Mouse (Mus musculus): ENCODE measurements around the gene Slc1a3. TPM values are rescaled to one million over a fixed set of nuclear protein-coding genes. Genes with fewer than 3 reads are reported as not detected.

The Slc1a3 gene
- total and polyA plus RNA-seq, 3 experiments = 4.5 to 12.6 (median 6.5) TPM

GRCm38 (mm10) chr15:8749762-8750161 is 39.2 kb upstream of the Slc1a3 start:
- no peak for DNase-seq (ENCODE audit: extremely low read depth)
- no peak overlapping the region for H3K9ac ChIP-seq (ENCODE audit: insufficient read depth, low read depth)
- no peak overlapping the region for H3K27ac ChIP-seq (ENCODE audit: insufficient read depth, low read depth)
- H3K4me1 ChIP-seq (ENCODE audit: control insufficient read depth in 1 of 2, insufficient read depth in 2 of 2) = no peaks in the 10 kb centered on the region
- in situ Hi-C loops (cut with MboI; ENCODE audit: low pct_ligation_motif_present, low pct_unique_long_range_greater_than_20kb, low sequenced_read_pairs) (no loop called here), dilution Hi-C loops (cut with MboI; ENCODE audit: extremely low pct_ligation_motif_present, extremely low pct_unique_long_range_greater_than_20kb, low sequenced_read_pairs) (no loop called here)
- TF ChIP-seq RCOR1 (conservative IDR thresholded peaks at IDR 0.05; ENCODE audit: low read depth, low read length) (no peak), MAZ (IDR thresholded peaks at IDR 0.05; ENCODE audit: low read depth, low read length) (no peak), ZKSCAN1 (IDR thresholded peaks at IDR 0.05; ENCODE audit: borderline replicate concordance, low read depth, low read length) (no peak)
- H3K4me2 ChIP-seq (ENCODE audit: insufficient read depth, low read depth, poor library complexity, severe bottlenecking) = no peak overlapping the region
- no peak overlapping the region for H3K4me3 ChIP-seq (replicated peaks in 1 of 3; ENCODE audit: low read depth in 2 of 3, low read length in 2 of 3, poor library complexity in 1 of 3)
- no peaks in the 10 kb centered on the region for H3K36me3 ChIP-seq (replicated peaks in 1 of 2; ENCODE audit: control insufficient read depth in 1 of 2, insufficient read depth in 1 of 2, low read length in 1 of 2)
- no peaks in the 10 kb centered on the region for H3K9me3 ChIP-seq (replicated peaks; ENCODE audit: low read length)
- no peaks in the 10 kb centered on the region for H3K27me3 ChIP-seq (replicated peaks)
- no peaks in the 10 kb centered on the region for H3K79me2 ChIP-seq (replicated peaks; ENCODE audit: control insufficient read depth, extremely low read depth, insufficient read depth, poor library complexity, severe bottlenecking)

GRCm38 (mm10) chr15:8748771-8749170 is 38.2 kb upstream of the Slc1a3 start:
- TF ChIP-seq TCF12 (IDR thresholded peaks at IDR 0.05; ENCODE audit: low read depth, low read length) (no peak), SIN3A (IDR thresholded peaks at IDR 0.05; ENCODE audit: low read length) (no peak), JUND (conservative IDR thresholded peaks at IDR 0.05; ENCODE audit: low read depth, low read length) (no peak), JUN (IDR thresholded peaks at IDR 0.05; ENCODE audit: insufficient read depth, low read depth, low read length) (no peak), IRF4 (IDR thresholded peaks at IDR 0.05; ENCODE audit: low read depth, low read length) (no peak), MEF2A (IDR thresholded peaks at IDR 0.05; ENCODE audit: borderline replicate concordance, low read depth, low read length) (no peak), POLR2AphosphoS2 (IDR thresholded peaks at IDR 0.05; ENCODE audit: low read depth, low read length) (no peak), PAX5 (IDR thresholded peaks at IDR 0.05; ENCODE audit: low read length) (no peak), UBTF (IDR thresholded peaks at IDR 0.05; ENCODE audit: low read depth, low read length) (no peak), ETS1 (conservative IDR thresholded peaks at IDR 0.05; ENCODE audit: low read depth, low read length) (no peak), MAZ (IDR thresholded peaks at IDR 0.05; ENCODE audit: low read depth, low read length) (no peak), MAFK (IDR thresholded peaks at IDR 0.05; ENCODE audit: insufficient replicate concordance, low read length) (no peak), ZC3H11A (IDR thresholded peaks at IDR 0.05; ENCODE audit: low read depth, low read length) (no peak), CHD2 (IDR thresholded peaks at IDR 0.05; ENCODE audit: low read length) (no peak), EP300 (IDR thresholded peaks at IDR 0.05; ENCODE audit: low read length) (no peak), USF1 (IDR thresholded peaks at IDR 0.05; ENCODE audit: low read depth, low read length) (no peak), MYC (IDR thresholded peaks at IDR 0.05; ENCODE audit: low read depth, low read length) (no peak), MAX (IDR thresholded peaks at IDR 0.05; ENCODE audit: low read length) (no peak), ZKSCAN1 (IDR thresholded peaks at IDR 0.05; ENCODE audit: borderline replicate concordance, low read depth, low read length) (no peak), CTCF (conservative IDR thresholded peaks at IDR 0.05 in 1 of 2, IDR thresholded peaks at IDR 0.05 in 1 of 2; ENCODE audit: low read depth in 2 of 2, low read length in 2 of 2) (no peak)

More at GRCm38 (mm10) chr15:8748771-8749170, 38.2 kb upstream of the Slc1a3 start:
- H3K9ac ChIP-seq (ENCODE audit: insufficient read depth, low read depth) = no peak overlapping the region
- H3K9me3 ChIP-seq (replicated peaks; ENCODE audit: low read length) = no peaks in the 10 kb centered on the region
- H3K27ac ChIP-seq (ENCODE audit: insufficient read depth, low read depth) = no peak overlapping the region
- no peak for DNase-seq (ENCODE audit: extremely low read depth)
- no peak overlapping the region for H3K4me2 ChIP-seq (ENCODE audit: insufficient read depth, low read depth, poor library complexity, severe bottlenecking)
- in situ Hi-C loops (cut with MboI; ENCODE audit: low pct_ligation_motif_present, low pct_unique_long_range_greater_than_20kb, low sequenced_read_pairs) = no loop called here
- H3K36me3 ChIP-seq (replicated peaks in 1 of 2; ENCODE audit: control insufficient read depth in 1 of 2, insufficient read depth in 1 of 2, low read length in 1 of 2) = no peaks in the 10 kb centered on the region
- H3K27me3 ChIP-seq (replicated peaks) = no peaks in the 10 kb centered on the region
- no peak overlapping the region for H3K4me3 ChIP-seq (replicated peaks in 1 of 3; ENCODE audit: low read depth in 2 of 3, low read length in 2 of 3, poor library complexity in 1 of 3)
- no peaks in the 10 kb centered on the region for H3K79me2 ChIP-seq (replicated peaks; ENCODE audit: control insufficient read depth, extremely low read depth, insufficient read depth, poor library complexity, severe bottlenecking)
- dilution Hi-C loops (cut with MboI; ENCODE audit: extremely low pct_ligation_motif_present, extremely low pct_unique_long_range_greater_than_20kb, low sequenced_read_pairs) = no loop called here
- H3K4me1 ChIP-seq (ENCODE audit: control insufficient read depth in 1 of 2, insufficient read depth in 2 of 2) = no peaks in the 10 kb centered on the region
